Mouse (Mus musculus) intestine, embryonic 14.5 days (tissue): ENCODE measurements around the gene Tenm4. TPM values are rescaled to one million over a fixed set of nuclear protein-coding genes. Genes with fewer than 3 reads are reported as not detected.

Experiments used
- ATAC-seq: fragments of 200-750 bp; cut with Nextera tagmentation; replicated peaks from 2 replicates; pipeline ENCODE4 v1.8.0; 2017; ENCODE audit warnings: low read depth, moderate number of reproducible peaks, moderate TSS enrichment, moderate library complexity; ENCODE audit not compliant: low FRiP score, low TSS enrichment
- DNase-seq: peaks from one replicate; pipeline ENCODE4 v3.0.0-alpha.2; 2018; ENCODE audit warnings: low spot score
- H3K27ac ChIP-seq: fragments of 300-500 bp; sonication (generic); 2 replicates; pipeline ENCODE4 v1.5.1; 2014; ENCODE audit warnings: low read depth, mild to moderate bottlenecking, control low read depth
- H3K27me3 ChIP-seq: fragments of 300-500 bp; sonication (generic); replicated peaks from 2 replicates; pipeline ENCODE4 v1.6.1; 2014; ENCODE audit warnings: low read length, control low read depth; ENCODE audit not compliant: control insufficient read depth, insufficient read depth
- H3K36me3 ChIP-seq: fragments of 300-500 bp; sonication (generic); 2 replicates; pipeline ENCODE4 v1.6.1; 2014; ENCODE audit warnings: low read length, control low read depth; ENCODE audit not compliant: control insufficient read depth, insufficient read depth
- H3K4me1 ChIP-seq: fragments of 300-500 bp; sonication (generic); replicated peaks from 2 replicates; pipeline ENCODE4 v1.6.1; 2014; ENCODE audit warnings: low read length, control low read depth, mixed read lengths; ENCODE audit not compliant: control insufficient read depth, insufficient read depth
- H3K4me2 ChIP-seq: fragments of 300-500 bp; sonication (generic); 2 replicates; pipeline ENCODE4 v1.6.1; 2014; ENCODE audit warnings: low read length
- H3K4me3 ChIP-seq: fragments of 300-500 bp; sonication (generic); 2 replicates; pipeline ENCODE4 v1.5.1; 2014; ENCODE audit warnings: low read depth, low read length, control low read depth, mixed read lengths
- H3K9ac ChIP-seq: fragments of 300-500 bp; sonication (generic); 2 replicates; pipeline ENCODE4 v1.6.1; 2014; ENCODE audit warnings: mild to moderate bottlenecking, low read length
- H3K9me3 ChIP-seq: fragments of 300-500 bp; sonication (generic); 2 replicates; pipeline ENCODE4 v1.6.1; 2016; ENCODE audit warnings: low read length, control low read depth; ENCODE audit not compliant: control insufficient read depth
- WGBS: fragments of 180-500 bp; shearing (Covaris S2); extraction: QIAGEN DNeasy Blood & Tissue Kit; methylation state at CpG from one replicate; pipeline ENCODE4 v1.1.7; 2014; 5-methylcytosine and 5-hydroxymethylcytosine counted together
- polyA plus RNA-seq: library from polyadenylated mRNA; unstranded; fragments of >200 nt; fragmentation: Nextera tagmentation; extraction: Ambion mirVana; gene quantifications from 2 replicates; pipeline ENCODE4 v1.2.1, GENCODE M21; 2014

Gene Tenm4
- polyA plus RNA-seq, 1 experiment from 2014 or later: 36.5 TPM

DNA sequence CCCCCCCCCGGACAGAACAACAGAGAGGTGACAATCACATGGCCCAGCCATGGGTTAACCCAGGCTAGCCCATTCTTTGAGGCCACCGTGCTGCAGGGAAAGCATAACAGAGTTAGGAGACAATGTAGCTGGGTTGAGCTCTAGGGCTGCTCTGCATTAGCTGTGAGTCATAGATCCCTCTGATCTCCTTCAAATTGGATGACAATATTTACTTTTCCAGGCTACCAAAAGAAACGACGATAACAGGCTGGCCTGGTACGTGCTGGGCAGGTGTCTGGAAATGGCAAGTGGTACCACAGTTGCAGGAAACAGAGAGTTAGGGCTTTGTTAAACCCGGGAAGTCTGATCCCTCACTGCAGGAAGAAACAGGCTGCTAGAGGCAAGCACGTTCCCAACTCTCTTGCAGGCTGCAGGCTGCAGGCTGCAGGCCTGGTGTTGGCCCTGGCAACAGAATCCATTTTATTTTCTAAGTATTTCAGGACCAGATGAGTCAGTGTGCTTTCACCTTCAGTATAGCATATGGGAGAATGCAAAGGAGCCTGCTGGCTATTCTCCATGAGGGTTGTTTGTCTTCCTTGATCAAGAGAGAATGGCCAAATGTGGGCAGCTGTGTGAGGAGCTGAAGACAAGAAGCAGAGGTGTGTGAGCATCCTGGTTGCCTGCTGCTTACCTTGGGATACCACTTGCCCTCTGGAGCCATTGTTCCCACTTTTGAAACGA lies 353.6 kb downstream of the Tenm4 start:
- Histone ChIP-seq H3K4me1 (peaks cover 3% of the 10 kb centered on the region), H3K9ac (no peak overlapping the region), H3K9me3 (no peaks in the 10 kb centered on the region), H3K27ac (no peak overlapping the region), H3K4me3 (no peak overlapping the region), H3K36me3 (no peaks in the 10 kb centered on the region), H3K4me2 (no peak overlapping the region), H3K27me3 (no peaks in the 10 kb centered on the region)
- ATAC-seq: no peak; the same call in 1 of the 2 replicates
- 52% methylated on average over 8 of the region's 8 CpGs for WGBS
- no peak for DNase-seq

DNA sequence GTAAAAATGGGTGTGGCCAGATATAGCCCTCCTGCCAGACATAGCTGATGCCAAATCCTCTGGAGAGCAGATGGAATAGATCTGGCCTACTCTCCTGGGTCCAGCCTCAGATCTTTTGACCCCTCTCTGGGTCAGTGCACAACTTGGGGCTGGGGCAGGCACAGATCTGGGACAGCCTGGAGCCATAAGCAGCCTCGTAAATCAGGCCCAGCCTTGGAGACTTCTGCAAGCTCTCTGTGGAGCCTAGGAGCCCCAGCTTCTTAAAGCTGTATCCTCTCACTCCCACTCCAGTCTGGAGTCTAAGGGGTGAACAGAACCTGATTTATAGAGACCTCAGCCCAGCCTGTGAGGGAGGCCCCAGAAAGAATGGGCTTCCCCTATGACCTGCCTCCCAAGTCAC lies 354.3 kb downstream of the Tenm4 start:
- DNase-seq (no peak), ATAC-seq (peak; percentile 12; the same call in 1 of the 2 replicates)
- Histone ChIP-seq H3K27ac (no peak overlapping the region), H3K4me3 (no peak overlapping the region), H3K4me2 (no peak overlapping the region), H3K27me3 (no peaks in the 10 kb centered on the region), H3K36me3 (no peaks in the 10 kb centered on the region), H3K4me1 (peaks cover 3% of the 10 kb centered on the region), H3K9ac (no peak overlapping the region), H3K9me3 (no peaks in the 10 kb centered on the region)
- 60% methylated on average over 1 of the region's 1 CpGs for WGBS

DNA sequence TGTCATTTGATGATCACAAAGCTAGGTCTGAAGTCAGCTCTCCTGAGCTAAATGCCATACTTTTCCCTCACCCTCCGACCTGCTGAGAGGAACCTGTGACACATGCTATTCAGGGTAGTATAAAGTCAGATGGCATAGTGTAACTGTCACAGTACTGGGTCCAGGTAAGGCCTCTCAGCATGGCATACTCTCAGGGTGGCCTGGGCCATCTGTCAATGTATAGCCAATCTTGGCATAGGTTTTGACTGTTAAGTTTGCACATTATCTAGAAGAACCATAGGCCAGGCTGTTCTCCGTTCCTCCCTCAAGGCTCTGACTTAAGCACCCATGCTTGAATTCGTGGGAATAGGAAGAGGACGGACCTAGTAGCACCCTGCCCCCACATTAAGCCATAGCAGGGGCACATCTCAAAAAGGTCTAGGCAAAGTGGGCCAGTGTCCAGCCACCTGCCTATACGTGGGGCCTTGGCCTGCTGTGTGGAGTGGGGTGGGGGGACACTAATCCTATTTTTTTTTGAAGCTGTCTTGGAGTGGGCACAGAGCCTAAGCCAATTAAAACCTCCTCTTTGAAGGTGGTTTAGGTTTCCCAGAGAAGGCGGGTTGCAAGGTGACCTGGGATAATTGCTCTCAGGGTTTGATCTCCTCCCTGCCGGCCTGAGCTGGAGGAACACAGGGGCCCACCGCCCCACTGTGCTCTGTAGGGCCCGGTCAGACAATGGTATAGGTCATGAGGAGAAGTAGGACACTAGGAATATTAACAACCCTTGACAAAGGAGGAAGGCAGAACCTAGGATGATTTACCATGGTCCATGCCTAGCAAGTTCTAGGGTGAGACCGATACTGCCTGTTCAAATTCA lies 359.8 kb downstream of the Tenm4 start:
- Histone ChIP-seq H3K27me3 (no peaks in the 10 kb centered on the region), H3K36me3 (no peaks in the 10 kb centered on the region), H3K4me3 (no peak overlapping the region), H3K4me1 (peaks cover 3% of the 10 kb centered on the region; the same call in 1 of the 2 replicates), H3K9ac (no peak overlapping the region), H3K27ac (no peak overlapping the region), H3K4me2 (no peak overlapping the region), H3K9me3 (no peaks in the 10 kb centered on the region)
- no peak for DNase-seq
- 75% methylated on average over 10 of the region's 10 CpGs for WGBS
- ATAC-seq: no peak

DNA sequence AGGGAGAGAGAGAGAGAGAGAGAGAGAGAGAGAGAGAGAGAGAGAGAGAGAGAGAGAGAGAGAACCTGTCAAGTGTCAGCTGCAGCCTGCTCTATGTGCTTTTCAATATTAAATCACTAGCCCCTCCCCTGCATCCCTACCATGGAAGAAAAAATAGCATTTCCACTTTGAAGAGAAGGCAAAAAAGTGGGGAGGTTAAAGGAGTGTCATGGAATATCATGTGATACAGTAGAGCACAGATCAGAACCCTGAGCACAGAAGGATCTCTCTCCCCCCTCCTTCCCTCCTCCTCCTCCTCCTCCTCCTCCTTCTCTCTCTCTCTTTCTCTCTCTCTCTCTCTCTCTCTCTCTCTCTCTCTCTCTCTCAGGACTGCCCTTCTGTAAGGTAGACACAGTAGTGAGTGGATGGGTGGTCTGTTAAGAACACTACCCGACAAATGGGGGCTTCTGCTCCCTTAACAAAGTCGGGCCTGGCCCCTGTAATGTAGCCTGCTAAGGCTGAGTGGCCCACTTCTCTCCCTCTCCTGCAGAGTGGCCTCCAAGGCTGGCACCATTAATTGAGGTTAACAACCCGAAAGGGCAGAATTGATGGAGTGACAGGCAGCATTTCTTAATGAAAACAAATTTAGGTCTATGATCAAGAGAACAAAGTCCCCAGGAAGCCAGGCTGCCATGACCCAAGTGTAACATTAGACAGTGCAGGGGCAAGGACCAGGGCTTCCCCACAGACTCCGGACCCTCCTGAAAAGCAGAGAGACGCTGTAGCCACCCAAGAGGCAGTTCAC lies 361.1 kb downstream of the Tenm4 start:
- Histone ChIP-seq H3K4me1 (peaks cover 5% of the 10 kb centered on the region; the same call in 1 of the 2 replicates), H3K9me3 (no peaks in the 10 kb centered on the region), H3K27ac (no peak overlapping the region), H3K4me2 (no peak overlapping the region), H3K36me3 (no peaks in the 10 kb centered on the region), H3K9ac (no peak overlapping the region), H3K4me3 (no peak overlapping the region), H3K27me3 (no peaks in the 10 kb centered on the region)
- 34% methylated on average over 5 of the region's 5 CpGs for WGBS
- DNase-seq (no peak), ATAC-seq (no peak)

DNA sequence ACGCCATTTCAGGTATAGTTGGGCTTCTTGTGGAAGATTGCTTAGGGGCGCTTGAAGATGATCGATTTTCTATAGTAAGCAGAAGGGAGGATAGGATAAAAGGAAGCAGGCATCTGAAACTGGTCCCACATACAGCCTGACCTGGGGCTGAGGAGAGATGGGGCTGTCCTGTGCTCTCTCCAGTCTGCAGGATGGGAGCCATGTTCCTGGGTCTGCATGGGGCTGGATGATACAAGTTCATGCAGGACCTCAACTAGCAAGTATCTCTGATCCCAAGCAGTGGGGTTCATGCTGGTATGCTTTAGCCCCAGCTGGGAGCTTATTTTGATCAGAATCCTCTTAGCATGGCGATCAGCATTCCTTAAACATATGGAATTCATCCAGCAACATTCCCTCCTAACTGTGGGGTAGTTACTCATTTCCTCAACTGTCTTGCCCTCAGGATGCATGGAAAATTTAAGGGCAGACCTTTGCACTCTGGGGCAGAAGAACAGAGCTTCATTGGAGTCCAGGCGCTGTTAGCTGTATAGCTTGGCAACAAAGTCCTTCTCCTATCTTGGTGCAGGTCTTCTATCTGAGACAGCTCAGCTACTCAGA lies 361.9 kb downstream of the Tenm4 start:
- H3K36me3 ChIP-seq: no peaks in the 10 kb centered on the region
- DNase-seq: no peak
- H3K9ac ChIP-seq: no peak overlapping the region
- no peak overlapping the region for H3K4me2 ChIP-seq
- WGBS: 65% methylated on average over 5 of the region's 5 CpGs
- no peak overlapping the region for H3K27ac ChIP-seq
- no peak for ATAC-seq
- no peaks in the 10 kb centered on the region for H3K27me3 ChIP-seq
- peaks cover 5% of the 10 kb centered on the region; the same call in 1 of the 2 replicates for H3K4me1 ChIP-seq
- H3K9me3 ChIP-seq: no peaks in the 10 kb centered on the region
- H3K4me3 ChIP-seq: no peak overlapping the region

DNA sequence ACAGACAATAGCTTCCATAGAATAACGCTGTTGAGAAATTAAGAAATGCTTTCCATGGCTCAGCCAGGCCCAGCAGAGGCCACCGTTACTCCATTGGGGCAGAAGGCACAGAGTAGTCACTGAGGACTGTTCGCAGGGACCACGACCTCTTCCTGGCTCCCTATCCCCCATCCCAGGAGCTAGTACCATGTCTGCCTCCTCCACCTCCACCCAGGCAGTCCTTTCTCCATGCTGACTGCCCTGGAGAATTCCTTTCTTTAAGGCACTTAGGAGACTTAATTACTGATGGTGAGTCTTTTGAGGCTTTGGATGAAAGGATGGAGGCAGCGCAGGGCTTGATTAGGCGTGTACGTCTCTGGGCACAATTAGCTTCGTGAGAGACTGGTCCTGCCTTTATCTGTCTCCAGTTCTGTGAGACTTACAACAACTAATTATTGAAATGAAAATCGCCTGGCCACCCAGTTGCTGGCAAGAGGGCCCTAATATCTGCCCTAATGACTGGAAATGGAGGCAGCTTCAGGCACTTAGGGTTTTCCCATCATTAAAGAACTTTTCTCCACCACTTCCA lies 365.4 kb downstream of the Tenm4 start:
- Histone ChIP-seq H3K9ac (no peak overlapping the region), H3K9me3 (no peaks in the 10 kb centered on the region), H3K4me2 (no peak overlapping the region), H3K4me1 (peaks cover 17% of the 10 kb centered on the region), H3K27ac (no peak overlapping the region), H3K27me3 (no peaks in the 10 kb centered on the region), H3K36me3 (no peaks in the 10 kb centered on the region), H3K4me3 (no peak overlapping the region)
- WGBS: 80% methylated on average over 9 of the region's 9 CpGs
- DNase-seq (no peak), ATAC-seq (no peak)

DNA sequence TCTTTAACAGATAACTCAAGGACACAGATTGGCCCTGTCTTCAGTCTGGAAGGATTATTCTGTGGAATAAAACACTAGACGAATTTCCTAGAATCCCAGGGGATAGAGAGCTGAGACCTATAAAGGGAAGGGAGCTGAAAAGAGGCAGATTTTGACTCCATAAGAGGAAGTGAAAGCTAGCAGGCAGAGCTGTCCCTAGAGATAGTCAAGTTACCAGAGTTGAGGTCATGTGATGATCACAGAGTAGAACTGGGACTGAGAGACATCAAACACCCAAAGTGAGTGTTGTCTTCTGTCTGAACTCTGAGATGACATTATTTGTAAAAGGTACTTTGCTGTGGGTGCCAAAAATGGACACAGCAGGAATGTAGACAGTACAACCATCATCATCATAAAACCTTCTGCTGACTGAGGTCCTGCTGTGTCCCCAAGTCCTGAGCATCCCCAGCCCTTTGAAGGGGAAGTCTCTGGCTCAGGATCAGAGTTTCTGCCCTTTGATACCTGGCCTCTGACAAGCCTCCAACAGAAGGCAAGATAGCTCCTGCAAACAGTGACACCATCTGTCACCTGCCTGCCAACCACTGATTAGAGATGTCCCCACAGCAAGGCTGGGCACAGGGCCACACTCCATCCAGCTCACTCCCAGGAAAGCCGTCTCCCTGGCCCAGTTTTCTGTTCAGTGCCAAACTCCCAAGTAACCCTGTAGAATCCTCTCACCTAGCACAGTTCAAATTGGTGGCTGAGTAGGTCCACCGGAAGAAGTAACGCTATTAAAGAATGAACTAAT lies 368.4 kb downstream of the Tenm4 start:
- no peak overlapping the region for H3K4me3 ChIP-seq
- DNase-seq (no peak), ATAC-seq (no peak)
- H3K4me1 ChIP-seq: peaks cover 17% of the 10 kb centered on the region
- no peaks in the 10 kb centered on the region for H3K9me3 ChIP-seq
- no peak overlapping the region for H3K4me2 ChIP-seq
- H3K9ac ChIP-seq: no peak overlapping the region
- WGBS: 83% methylated on average over 4 of the region's 4 CpGs
- no peaks in the 10 kb centered on the region for H3K36me3 ChIP-seq
- no peaks in the 10 kb centered on the region for H3K27me3 ChIP-seq
- no peak overlapping the region for H3K27ac ChIP-seq
